Mouse (Mus musculus): ENCODE measurements around the gene Rbm12.
A peak's percentile ranks its signal among the peaks of the same experiment; 100 is the strongest.
"Not testable (repeated sequence)": the region's sequence is repeated elsewhere in the genome, so short reads cannot be mapped to it uniquely, and the experiment has no call there.

Gene Rbm12

GRCm38 (mm10) chr2:156111358-156112079 is at the start of gene Rbm12, which contains the start of gene Cpne1:
Rbm12 (minus strand) TSS chr2:156111978.
Cpne1 (minus strand) TSS chr2:156111965.
- DNase-seq (ENCODE audit: low spot score), result peak; percentile 94

- no peak for DNase-seq (ENCODE audit: low spot score)
Observed at GRCm38 (mm10) chr2:156151538-156151937, 39.8 kb upstream of the Rbm12 start.

DNA sequence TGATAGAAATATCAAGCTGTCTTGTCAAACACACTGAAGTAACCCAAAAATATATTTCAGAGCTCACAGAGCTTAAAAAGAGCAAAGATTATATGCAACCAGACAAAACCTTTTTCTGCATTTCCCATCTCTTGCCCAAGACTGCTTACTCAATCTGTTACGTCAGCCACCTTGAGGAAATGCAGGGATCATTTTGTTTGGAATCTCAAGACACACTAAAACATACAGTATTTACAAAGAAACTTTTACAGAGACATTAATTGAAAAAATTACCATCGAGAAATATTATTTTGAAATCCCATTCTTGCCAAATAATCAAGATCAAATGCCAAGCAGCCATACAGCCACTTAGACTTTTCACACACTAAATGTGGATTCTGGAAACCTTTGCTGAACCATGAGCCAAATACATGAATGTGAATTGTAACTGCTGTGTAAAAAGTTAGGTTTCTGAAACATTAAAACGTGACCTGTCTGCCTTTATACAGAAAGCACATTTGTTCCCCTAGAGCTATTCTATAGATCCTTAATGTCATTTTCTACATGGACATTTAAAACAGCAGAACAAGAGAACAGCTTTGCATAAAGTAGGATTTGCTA is 35.6 kb upstream of the Rbm12 start:
- DNase-seq (ENCODE audit: low spot score), result no peak

GRCm38 (mm10) chr2:156146272-156146989 is 34.7 kb upstream of the Rbm12 start:
- DNase-seq (ENCODE audit: low spot score), result no peak

DNA sequence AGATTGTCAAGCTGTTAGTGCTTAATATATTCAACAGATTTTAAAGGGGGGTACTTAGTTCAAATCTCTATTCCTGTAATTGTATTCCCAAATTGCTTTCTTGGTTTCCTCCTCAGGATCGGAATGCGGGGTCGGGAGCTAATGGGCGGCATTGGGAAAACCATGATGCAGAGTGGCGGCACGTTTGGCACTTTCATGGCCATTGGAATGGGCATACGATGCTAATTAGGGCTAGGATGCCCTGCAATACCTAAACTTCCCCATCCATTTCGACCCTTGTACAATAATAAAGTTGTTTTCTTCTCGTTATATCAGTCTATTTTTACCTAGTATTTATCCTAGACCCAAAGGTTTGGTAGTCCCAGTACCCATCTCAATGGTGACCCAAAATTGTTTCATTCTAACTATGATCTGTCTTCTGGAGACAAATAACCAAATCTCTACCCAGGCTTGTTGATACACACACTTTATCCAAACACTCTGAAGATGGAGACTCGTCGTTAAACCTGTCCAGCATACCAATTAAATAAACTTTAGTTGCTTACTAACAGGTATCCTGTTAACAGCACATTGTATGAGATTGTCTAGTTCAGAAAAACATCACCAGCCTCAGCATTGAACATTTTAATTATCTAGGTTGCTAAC is 33.8 kb upstream of the Rbm12 start:
- DNase-seq (ENCODE audit: low spot score), result no peak

GRCm38 (mm10) chr2:156143953-156144724 is 32.4 kb upstream of the Rbm12 start, which contains the start of the genes Romo1 and Nfs1:
Romo1 (plus strand) TSS chr2:156144039.
Nfs1 (minus strand) TSS chr2:156144186.
- peak; percentile 93 for DNase-seq (ENCODE audit: low spot score)

DNA sequence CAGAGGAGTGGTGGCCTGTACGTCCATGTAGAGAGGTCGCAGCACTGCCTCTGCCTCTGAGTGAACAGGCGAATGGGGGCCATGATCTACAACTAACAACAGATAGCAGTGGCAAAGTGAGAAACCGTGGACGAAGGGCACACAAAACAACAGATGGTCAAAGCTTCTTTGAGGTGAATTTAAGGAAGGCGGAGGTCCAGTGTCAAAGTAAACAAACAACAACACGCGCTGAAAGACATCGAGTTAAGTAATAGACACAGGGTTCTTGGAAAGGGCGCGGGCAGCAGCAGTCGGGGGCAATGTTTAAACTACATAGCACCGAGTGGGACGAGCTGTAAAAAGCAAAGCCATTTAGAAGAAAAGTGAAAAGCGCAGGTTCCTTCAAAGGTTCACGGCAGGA is 31.6 kb upstream of the Rbm12 start:
- DNase-seq (ENCODE audit: low spot score), result no peak

- no peak for DNase-seq (ENCODE audit: low spot score)
Observed at GRCm38 (mm10) chr2:156142820-156143219, 31.0 kb upstream of the Rbm12 start.

GRCm38 (mm10) chr2:156135695-156136094 is 23.9 kb upstream of the Rbm12 start:
- DNase-seq (ENCODE audit: low spot score), result no peak

- DNase-seq (ENCODE audit: low spot score), result no peak
Observed at GRCm38 (mm10) chr2:156134161-156134560, 22.4 kb upstream of the Rbm12 start.

DNA sequence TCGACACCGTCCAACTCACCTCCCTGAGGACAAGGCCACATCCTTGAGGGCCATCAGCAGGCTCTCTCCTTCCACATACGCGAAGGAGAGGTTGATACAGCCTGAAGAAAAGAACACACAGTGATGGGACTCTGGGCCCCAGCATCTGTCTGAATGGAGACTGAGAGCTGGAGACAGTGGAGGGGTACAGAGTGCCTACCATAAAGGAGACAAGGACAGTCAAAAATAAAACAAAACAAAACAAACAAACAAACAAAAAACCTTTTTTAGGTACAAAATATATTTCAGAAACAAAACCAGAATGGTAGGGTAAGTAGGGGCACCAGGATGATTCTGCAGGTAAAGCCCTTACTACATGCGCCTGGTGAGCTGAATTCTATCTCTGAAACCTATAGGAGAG is 15.2 kb upstream of the Rbm12 start, which contains the start of gene Gm28036:
Gene Gm28036 (minus strand): TSS at position 101 of the 400 bp plus-strand sequence.
- DNase-seq (ENCODE audit: low spot score), result no peak

- DNase-seq (ENCODE audit: low spot score), result no peak
Observed at GRCm38 (mm10) chr2:156123731-156124130, 12.0 kb upstream of the Rbm12 start.

DNA sequence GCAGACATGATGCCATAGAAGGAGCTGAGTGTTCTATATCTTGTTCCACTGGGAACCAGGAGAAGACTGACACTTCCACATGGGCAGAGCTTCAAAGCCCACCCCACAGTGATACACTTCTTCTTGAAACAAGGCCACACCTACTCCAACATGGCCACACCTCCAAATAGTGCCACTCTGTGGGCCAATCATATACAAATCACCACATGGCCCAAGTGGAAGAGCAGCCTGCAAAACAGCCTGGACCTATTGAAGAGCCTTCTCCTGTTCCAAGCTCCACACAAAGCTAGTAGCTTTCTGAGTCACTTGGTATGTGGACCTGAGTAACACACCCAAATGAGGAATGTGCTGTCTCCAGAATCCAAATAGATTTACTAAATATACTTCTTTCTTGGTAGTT is 7.8 kb upstream of the Rbm12 start:
- no peak for DNase-seq (ENCODE audit: low spot score)

GRCm38 (mm10) chr2:156112080-156112423 is 274 bp upstream of the Rbm12 start:
- DNase-seq (ENCODE audit: low spot score), result not testable (repeated sequence)

- DNase-seq (ENCODE audit: low spot score), result peak; percentile 10
Observed at GRCm38 (mm10) chr2:156110627-156111357, 986 bp downstream of the Rbm12 start.

DNA sequence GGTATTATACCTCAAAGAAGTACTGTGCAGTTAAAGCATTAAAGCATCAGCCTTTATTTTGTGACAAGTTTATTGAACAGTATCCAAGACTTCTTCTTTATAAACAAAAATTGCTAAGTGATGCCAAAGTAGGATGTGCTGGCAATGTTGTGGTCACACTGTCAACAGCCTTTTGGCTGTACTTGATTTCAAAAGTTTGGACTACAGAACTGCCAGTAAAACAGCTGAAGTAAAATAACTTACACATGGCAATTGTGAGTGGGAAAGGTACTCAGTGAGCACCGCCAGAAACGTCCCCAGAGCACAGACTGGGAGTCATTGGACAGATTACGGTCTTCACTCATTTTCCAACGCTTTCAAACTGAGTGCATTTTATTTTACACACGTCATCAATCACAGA is 19.9 kb downstream of the Rbm12 start:
- no peak for DNase-seq (ENCODE audit: low spot score)

GRCm38 (mm10) chr2:156089799-156090198 is 22.0 kb downstream of the Rbm12 start:
- no peak for DNase-seq (ENCODE audit: low spot score)

GRCm38 (mm10) chr2:156087391-156088110 is 24.2 kb downstream of the Rbm12 start:
- no peak for DNase-seq (ENCODE audit: low spot score)

DNA sequence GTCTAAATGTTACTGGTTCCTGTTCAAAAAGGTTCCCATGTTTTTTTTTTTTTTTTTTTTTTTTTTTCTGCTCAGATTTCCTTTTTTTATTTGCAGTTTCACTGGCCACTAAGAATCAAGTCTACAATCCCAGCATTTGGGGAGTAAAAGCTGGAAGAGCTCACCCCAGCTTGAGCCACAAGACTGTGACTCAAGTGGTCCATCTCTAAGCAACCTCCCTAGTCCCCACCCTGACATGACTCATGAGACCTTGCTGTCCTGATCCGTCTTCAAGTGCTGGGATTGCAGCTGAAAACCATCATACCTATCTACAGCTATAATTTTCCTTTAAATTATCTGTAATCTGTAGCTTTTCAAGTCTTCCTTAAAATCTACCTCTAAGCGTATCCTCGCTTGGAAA is 27.2 kb downstream of the Rbm12 start:
- DNase-seq (ENCODE audit: low spot score), result no peak

- DNase-seq (ENCODE audit: low spot score), result no peak
Observed at GRCm38 (mm10) chr2:156080391-156080790, 31.4 kb downstream of the Rbm12 start.

Data from T-cell, adult 2 months (primary cell).